Mouse (Mus musculus): ENCODE measurements around the gene Arhgef40. TPM values are rescaled to one million over a fixed set of nuclear protein-coding genes. Genes with fewer than 3 reads are reported as not detected.
"Not testable (repeated sequence)": the region's sequence is repeated elsewhere in the genome, so short reads cannot be mapped to it uniquely, and the experiment has no call there.

Arhgef40 gene
- total and polyA plus RNA-seq, 3 experiments, result 6.4 to 150 (median 37.5) TPM

DNA sequence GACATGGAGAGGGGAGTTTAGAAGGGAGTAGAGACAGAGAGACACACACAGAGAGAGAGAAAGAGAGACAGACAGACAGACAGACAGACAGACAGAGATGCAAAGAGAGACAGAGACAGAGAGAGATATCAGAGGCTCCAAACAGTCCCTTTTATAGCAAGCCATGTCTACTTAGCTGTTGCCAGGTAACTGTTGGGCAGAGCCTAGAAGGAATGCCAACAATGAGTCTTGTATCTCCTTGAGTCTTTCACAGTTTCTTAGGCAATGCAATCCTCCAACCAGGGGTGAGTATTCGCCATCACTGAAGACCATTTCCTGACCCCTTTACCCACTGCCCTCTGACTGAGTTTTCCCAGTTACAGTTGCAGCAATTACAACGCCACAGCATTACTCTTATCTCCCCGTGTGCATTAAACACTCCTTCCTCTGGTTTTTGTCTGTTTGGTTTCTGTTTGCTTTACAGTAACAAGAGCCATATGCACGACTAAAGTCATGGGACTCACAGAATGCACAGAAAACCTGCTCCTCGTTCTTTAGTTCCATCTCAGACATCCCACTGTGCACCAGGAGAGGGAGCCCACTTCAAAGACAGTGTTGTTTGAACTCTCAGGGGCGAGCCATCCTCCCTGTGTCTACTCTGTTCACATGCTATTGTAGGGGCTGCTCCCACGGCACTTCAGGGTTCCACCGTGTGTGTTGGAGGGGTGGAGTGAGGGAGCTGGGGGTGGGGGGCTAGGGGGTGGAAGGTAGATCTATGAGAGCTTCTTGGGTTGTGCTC lies 60.6 kb downstream of the Arhgef40 start (continued):
- TF ChIP-seq CHD1 (IDR thresholded peaks at IDR 0.05; ENCODE audit: low read depth, low read length) (no peak), BHLHE40 (IDR thresholded peaks at IDR 0.05; ENCODE audit: borderline replicate concordance, low read depth, low read length) (no peak), HCFC1 (IDR thresholded peaks at IDR 0.05; ENCODE audit: low read depth, low read length) (no peak)

DNA sequence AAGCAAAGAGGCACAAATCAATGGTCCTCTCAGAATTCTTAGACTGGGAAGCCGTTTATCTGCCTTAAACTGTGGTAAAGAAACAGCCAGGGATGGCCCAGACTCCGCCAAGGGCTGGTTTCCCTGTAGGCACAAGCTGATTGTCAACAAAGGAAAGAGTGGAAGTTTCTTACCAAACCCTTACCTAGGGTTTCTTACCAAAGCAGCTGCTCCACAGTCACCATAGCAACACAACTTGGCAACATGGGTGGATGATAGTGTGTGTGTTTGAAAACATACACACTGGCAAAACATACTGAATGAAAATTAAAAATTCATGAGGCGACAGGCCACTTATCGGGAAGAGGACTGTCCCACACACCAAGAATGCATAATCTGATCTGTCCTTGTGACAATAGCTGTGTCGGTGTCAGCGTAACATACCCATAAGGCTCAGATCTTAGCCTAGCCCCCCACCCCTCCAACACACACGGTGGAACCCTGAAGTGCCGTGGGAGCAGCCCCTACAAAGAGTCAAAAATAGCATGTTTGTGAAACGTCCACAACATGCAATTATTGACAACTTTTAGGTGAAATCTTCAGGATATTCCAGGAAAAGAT lies 61.5 kb downstream of the Arhgef40 start:
- DNase-seq (ENCODE audit: low read depth, low spot score), result peak; percentile 33

GRCm38 (mm10) chr14:52052720-52053119 lies 68.2 kb downstream of the Arhgef40 start:
- H3K9me3 ChIP-seq (replicated peaks; ENCODE audit: insufficient read depth, low read length), result not testable (repeated sequence)

More for the DNA sequence above, 61.5 kb downstream of the Arhgef40 start:
- H3K9ac ChIP-seq (ENCODE audit: control insufficient read depth, low read depth, low read length, poor library complexity, severe bottlenecking), result no peak overlapping the region; the same call in 1 of the 2 replicates
- peaks cover 0 to 22% of the 10 kb centered on the region in 2 experiments; a peak in 2 of 4 replicates for H3K36me3 ChIP-seq (ENCODE audit: control insufficient read depth in 1 of 2, insufficient read depth in 2 of 2, low read length in 2 of 2)
- H3K4me3 ChIP-seq (ENCODE audit: control insufficient read depth in 1 of 2, insufficient read depth in 1 of 2, low read depth in 2 of 2, low read length in 2 of 2), result peak overlapping the region in 1 of 2 experiments; percentile 1; a peak in 2 of 4 replicates
- H3K27me3 ChIP-seq (ENCODE audit: control insufficient read depth in 1 of 2, insufficient read depth in 2 of 2, low read length in 2 of 2), result no peaks in the 10 kb centered on the region
- no peaks in the 10 kb centered on the region for H3K79me2 ChIP-seq (ENCODE audit: control insufficient read depth, insufficient read depth, low read length, poor library complexity)
- no peak for TF ChIP-seq USF2 (IDR thresholded peaks at IDR 0.05; ENCODE audit: borderline replicate concordance in 1 of 2, insufficient read depth in 1 of 2, low read depth in 1 of 2, low read length in 2 of 2)
- TF ChIP-seq ELF1 (IDR thresholded peaks at IDR 0.05; ENCODE audit: low read depth, low read length), result no peak
- TF ChIP-seq USF1 (IDR thresholded peaks at IDR 0.05; ENCODE audit: low read depth, low read length), result no peak
- TF ChIP-seq POLR2A (IDR thresholded peaks at IDR 0.05; ENCODE audit: control insufficient read depth in 1 of 2, insufficient read depth in 1 of 2, low read depth in 1 of 2, low read length in 2 of 2, poor library complexity in 1 of 2), result no peak
- TF ChIP-seq MEF2A (IDR thresholded peaks at IDR 0.05; ENCODE audit: extremely low read depth, insufficient replicate concordance, low read depth, low read length, poor library complexity, severe bottlenecking), result no peak
- TF ChIP-seq BHLHE40 (IDR thresholded peaks at IDR 0.05; ENCODE audit: borderline replicate concordance, low read depth, low read length), result no peak
- no peak for TF ChIP-seq MAX (IDR thresholded peaks at IDR 0.05; ENCODE audit: low read length)
- no peak for TF ChIP-seq MXI1 (IDR thresholded peaks at IDR 0.05; ENCODE audit: low read depth, low read length)
- H3K4me1 ChIP-seq (ENCODE audit: control insufficient read depth in 1 of 2, insufficient read depth in 2 of 2, low read length in 2 of 2), result peaks cover 9 to 30% of the 10 kb centered on the region in 2 experiments
- H3K9me3 ChIP-seq (replicated peaks; ENCODE audit: insufficient read depth, low read length), result no peaks in the 10 kb centered on the region
- no peak overlapping the region for H3K27ac ChIP-seq (ENCODE audit: control insufficient read depth, low read depth, low read length)

More at GRCm38 (mm10) chr14:52052720-52053119, 68.2 kb downstream of the Arhgef40 start:
- H3K27ac ChIP-seq (ENCODE audit: control insufficient read depth, low read depth, low read length), result peak overlapping the region; percentile 30
- not testable (repeated sequence) for H3K4me3 ChIP-seq (ENCODE audit: control insufficient read depth in 1 of 2, insufficient read depth in 1 of 2, low read depth in 2 of 2, low read length in 2 of 2); H3K79me2 ChIP-seq (ENCODE audit: control insufficient read depth, insufficient read depth, low read length, poor library complexity); H3K4me1 ChIP-seq (ENCODE audit: control insufficient read depth in 1 of 2, insufficient read depth in 2 of 2, low read length in 2 of 2); H3K36me3 ChIP-seq (ENCODE audit: control insufficient read depth in 1 of 2, insufficient read depth in 2 of 2, low read length in 2 of 2); H3K9ac ChIP-seq (ENCODE audit: control insufficient read depth, low read depth, low read length, poor library complexity, severe bottlenecking); H3K27me3 ChIP-seq (ENCODE audit: control insufficient read depth in 1 of 2, insufficient read depth in 2 of 2, low read length in 2 of 2)
- peak; percentile 35 for DNase-seq (ENCODE audit: low read depth, low spot score)
- TF ChIP-seq MYC (IDR thresholded peaks at IDR 0.05; ENCODE audit: low read depth, low read length), result 0 out of 2 replicates have a peak, but pooled peaks have one; percentile 16
- 0 out of 2 replicates have a peak, but pooled peaks have one; percentile 29 for TF ChIP-seq ETS1 (IDR thresholded peaks at IDR 0.05; ENCODE audit: low read depth, low read length)

Other genes with a start within 250 kb of the Arhgef40 start
- gene Ang4, start 211.1 kb upstream of the Arhgef40 start, total RNA-seq (2012; rRNA removed), result not detected in 2 replicates
- gene Ang4, start 211.1 kb upstream of the Arhgef40 start, polyA plus RNA-seq (2012; ENCODE audit: insufficient read depth in 1 of 2, insufficient read length in 2 of 2, low read depth in 1 of 2, low replicate concordance in 2 of 2, missing spikeins in 1 of 2), result not detected
- gene AY358078, start 184.7 kb upstream of the Arhgef40 start, total RNA-seq (2012; rRNA removed), result not detected in 2 replicates
- not detected for gene AY358078, start 184.7 kb upstream of the Arhgef40 start, polyA plus RNA-seq (2012; ENCODE audit: insufficient read depth in 1 of 2, insufficient read length in 2 of 2, low read depth in 1 of 2, low replicate concordance in 2 of 2, missing spikeins in 1 of 2)
- not detected in 2 replicates for gene Ear6, start 131.0 kb upstream of the Arhgef40 start, total RNA-seq (2012; rRNA removed)
- gene Ear6, start 131.0 kb upstream of the Arhgef40 start, polyA plus RNA-seq (2012; ENCODE audit: insufficient read depth in 1 of 2, insufficient read length in 2 of 2, low read depth in 1 of 2, low replicate concordance in 2 of 2, missing spikeins in 1 of 2), result not detected
- gene Mettl17, start 99.9 kb upstream of the Arhgef40 start, total RNA-seq (2012; rRNA removed), result 26.1 and 28.3 TPM in 2 replicates
- gene Mettl17, start 99.9 kb upstream of the Arhgef40 start, polyA plus RNA-seq (2012; ENCODE audit: insufficient read depth in 1 of 2, insufficient read length in 2 of 2, low read depth in 1 of 2, low replicate concordance in 2 of 2, missing spikeins in 1 of 2), result 10 to 100 TPM in 1 of 2 experiments, not detected in 1; 54.4 TPM
- gene Slc39a2, start 91.8 kb upstream of the Arhgef40 start, total RNA-seq (2012; rRNA removed), result 0.07 TPM in 1 of 2 replicates, not detected in the other
- under 1 TPM in 1 of 2 experiments, not detected in 1; 0.07 TPM for gene Slc39a2, start 91.8 kb upstream of the Arhgef40 start, polyA plus RNA-seq (2012; ENCODE audit: insufficient read depth in 1 of 2, insufficient read length in 2 of 2, low read depth in 1 of 2, low replicate concordance in 2 of 2, missing spikeins in 1 of 2)
- 11.2 and 17.0 TPM in 2 replicates for gene Ndrg2, start 70.6 kb upstream of the Arhgef40 start, total RNA-seq (2012; rRNA removed)
- gene Ndrg2, start 70.6 kb upstream of the Arhgef40 start, polyA plus RNA-seq (2012; ENCODE audit: insufficient read depth in 1 of 2, insufficient read length in 2 of 2, low read depth in 1 of 2, low replicate concordance in 2 of 2, missing spikeins in 1 of 2), result 10 to 100 TPM in 1 of 2 experiments, not detected in 1; 48.6 TPM
- not detected in 2 replicates for gene Tppp2, start 66.3 kb upstream of the Arhgef40 start, total RNA-seq (2012; rRNA removed)
- gene Tppp2, start 66.3 kb upstream of the Arhgef40 start, polyA plus RNA-seq (2012; ENCODE audit: insufficient read depth in 1 of 2, insufficient read length in 2 of 2, low read depth in 1 of 2, low replicate concordance in 2 of 2, missing spikeins in 1 of 2), result not detected
- not detected in 2 replicates for gene Rnase13, start 61.9 kb upstream of the Arhgef40 start, total RNA-seq (2012; rRNA removed)
- gene Rnase13, start 61.9 kb upstream of the Arhgef40 start, polyA plus RNA-seq (2012; ENCODE audit: insufficient read depth in 1 of 2, insufficient read length in 2 of 2, low read depth in 1 of 2, low replicate concordance in 2 of 2, missing spikeins in 1 of 2), result not detected
- 0.39 and 0.46 TPM in 2 replicates for gene Tmem253, start 30.9 kb downstream of the Arhgef40 start, total RNA-seq (2012; rRNA removed)
- 1 to 10 TPM in 1 of 2 experiments, not detected in 1; 3.6 TPM for gene Tmem253, start 30.9 kb downstream of the Arhgef40 start, polyA plus RNA-seq (2012; ENCODE audit: insufficient read depth in 1 of 2, insufficient read length in 2 of 2, low read depth in 1 of 2, low replicate concordance in 2 of 2, missing spikeins in 1 of 2)
- gene Zfp219, start 36.0 kb downstream of the Arhgef40 start, total RNA-seq (2012; rRNA removed), result 32.1 and 36.3 TPM in 2 replicates
- gene Zfp219, start 36.0 kb downstream of the Arhgef40 start, polyA plus RNA-seq (2012; ENCODE audit: insufficient read depth in 1 of 2, insufficient read length in 2 of 2, low read depth in 1 of 2, low replicate concordance in 2 of 2, missing spikeins in 1 of 2), result 10 to 100 TPM in 1 of 2 experiments, not detected in 1; 46.9 TPM
- not detected in 2 replicates for gene Olfr221, start 57.7 kb downstream of the Arhgef40 start, total RNA-seq (2012; rRNA removed)
- not detected for gene Olfr221, start 57.7 kb downstream of the Arhgef40 start, polyA plus RNA-seq (2012; ENCODE audit: insufficient read depth in 1 of 2, insufficient read length in 2 of 2, low read depth in 1 of 2, low replicate concordance in 2 of 2, missing spikeins in 1 of 2)
- 272 and 346 TPM in 2 replicates for gene Hnrnpc, start 119.3 kb downstream of the Arhgef40 start, total RNA-seq (2012; rRNA removed)
- 1,000 to 10,000 TPM in 1 of 2 experiments, 100 to 1,000 TPM in 1; 626 to 3,096 TPM for gene Hnrnpc, start 119.3 kb downstream of the Arhgef40 start, polyA plus RNA-seq (2012; ENCODE audit: insufficient read depth in 1 of 2, insufficient read length in 2 of 2, low read depth in 1 of 2, low replicate concordance in 2 of 2, missing spikeins in 1 of 2)
- 3.7 and 4.8 TPM in 2 replicates for gene Rpgrip1, start 126.0 kb downstream of the Arhgef40 start, total RNA-seq (2012; rRNA removed)
- 10 to 100 TPM in 1 of 2 experiments, not detected in 1; 36.0 TPM for gene Rpgrip1, start 126.0 kb downstream of the Arhgef40 start, polyA plus RNA-seq (2012; ENCODE audit: insufficient read depth in 1 of 2, insufficient read length in 2 of 2, low read depth in 1 of 2, low replicate concordance in 2 of 2, missing spikeins in 1 of 2)
- gene Supt16, start 212.7 kb downstream of the Arhgef40 start, total RNA-seq (2012; rRNA removed), result 87.1 and 97.3 TPM in 2 replicates
- 100 to 1,000 TPM; 114 to 145 TPM for gene Supt16, start 212.7 kb downstream of the Arhgef40 start, polyA plus RNA-seq (2012; ENCODE audit: insufficient read depth in 1 of 2, insufficient read length in 2 of 2, low read depth in 1 of 2, low replicate concordance in 2 of 2, missing spikeins in 1 of 2)

All from MEL (cell line).